Mouse (Mus musculus) midbrain, embryonic 12.5 days (tissue): Measurements from ENCODE around the gene Cx3cr1. TPM values are rescaled to one million over a fixed set of nuclear protein-coding genes. Genes with fewer than 3 reads are reported as not detected.

ENCODE experiments used
- ATAC-seq: fragments of 200-750 bp; cut with Nextera tagmentation; 2 replicates; pipeline ENCODE4 v1.8.0; 2017; ENCODE audit warnings: low read depth, moderate TSS enrichment, moderate library complexity; ENCODE audit not compliant: low FRiP score
- H3K27ac ChIP-seq: fragments of 300-500 bp; sonication (generic); replicated peaks from 2 replicates; pipeline ENCODE4 v1.5.1; 2016; ENCODE audit warnings: mild to moderate bottlenecking
- H3K27me3 ChIP-seq: fragments of 300-500 bp; sonication (generic); 2 replicates; pipeline ENCODE4 v1.6.1; 2016; ENCODE audit warnings: mild to moderate bottlenecking
- H3K36me3 ChIP-seq: fragments of 300-500 bp; sonication (generic); 2 replicates; pipeline ENCODE4 v1.6.1; 2016
- H3K4me1 ChIP-seq: fragments of 300-500 bp; sonication (generic); 2 replicates; pipeline ENCODE4 v1.6.1; 2016
- H3K4me2 ChIP-seq: fragments of 300-500 bp; sonication (generic); replicated peaks from 2 replicates; pipeline ENCODE4 v1.6.1; 2016; ENCODE audit warnings: mild to moderate bottlenecking, moderate library complexity
- H3K4me3 ChIP-seq: fragments of 300-500 bp; sonication (generic); 2 replicates; pipeline ENCODE4 v1.5.1; 2016; ENCODE audit warnings: mild to moderate bottlenecking
- H3K9ac ChIP-seq: fragments of 300-500 bp; sonication (generic); replicated peaks from 2 replicates; pipeline ENCODE4 v1.6.1; 2016; ENCODE audit warnings: mild to moderate bottlenecking, moderate library complexity
- H3K9me3 ChIP-seq: fragments of 300-500 bp; sonication (generic); 2 replicates; pipeline ENCODE4 v1.6.1; 2016; ENCODE audit warnings: mild to moderate bottlenecking
- WGBS: fragments of 180-500 bp; shearing (Covaris S2); methylation state at CpG from one replicate; pipeline ENCODE4 v1.1.7; 2016; 5-methylcytosine and 5-hydroxymethylcytosine counted together
- polyA plus RNA-seq: library from polyadenylated mRNA; unstranded; fragments of >200 nt; fragmentation: Nextera tagmentation; extraction: Ambion mirVana; gene quantifications from 2 replicates; pipeline ENCODE4 v1.2.1, GENCODE M21; 2016

Gene Cx3cr1
- polyA plus RNA-seq, 1 experiment from 2014 or later, result 7.7 TPM

DNA sequence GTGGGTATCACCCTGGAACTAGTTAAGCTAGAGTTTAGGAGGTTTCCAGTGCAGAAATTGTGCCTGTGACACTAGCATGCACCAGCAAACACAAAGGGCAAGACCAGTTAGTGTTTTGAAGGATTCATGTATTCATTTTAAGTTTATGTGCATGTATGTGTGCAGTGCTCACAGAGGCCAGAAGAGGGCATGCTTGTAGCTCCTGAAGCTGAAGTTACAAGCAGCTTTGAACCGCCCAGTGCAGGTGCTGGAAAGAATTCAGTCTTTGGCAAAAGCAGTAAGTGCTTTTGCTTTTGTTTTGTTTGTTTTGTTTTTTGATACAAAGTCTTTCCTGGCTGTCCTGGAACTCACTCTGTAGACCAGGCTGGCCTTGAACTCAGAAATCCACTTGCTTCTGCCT, 61.8 kb downstream of the Cx3cr1 start:
- H3K4me1 ChIP-seq, result 0 out of 2 replicates have a peak, but pooled peaks cover 4% of the 10 kb centered on the region
- no peak overlapping the region for H3K9ac ChIP-seq
- no peak overlapping the region for H3K27ac ChIP-seq
- 88% methylated on average over 1 of the region's 1 CpGs for WGBS
- H3K4me3 ChIP-seq, result no peak overlapping the region
- peaks cover 24% of the 10 kb centered on the region for H3K27me3 ChIP-seq
- H3K36me3 ChIP-seq, result no peaks in the 10 kb centered on the region
- 0 out of 2 replicates have a peak, but pooled peaks cover 3% of the 10 kb centered on the region for H3K9me3 ChIP-seq
- no peak for ATAC-seq
- H3K4me2 ChIP-seq, result no peak overlapping the region

DNA sequence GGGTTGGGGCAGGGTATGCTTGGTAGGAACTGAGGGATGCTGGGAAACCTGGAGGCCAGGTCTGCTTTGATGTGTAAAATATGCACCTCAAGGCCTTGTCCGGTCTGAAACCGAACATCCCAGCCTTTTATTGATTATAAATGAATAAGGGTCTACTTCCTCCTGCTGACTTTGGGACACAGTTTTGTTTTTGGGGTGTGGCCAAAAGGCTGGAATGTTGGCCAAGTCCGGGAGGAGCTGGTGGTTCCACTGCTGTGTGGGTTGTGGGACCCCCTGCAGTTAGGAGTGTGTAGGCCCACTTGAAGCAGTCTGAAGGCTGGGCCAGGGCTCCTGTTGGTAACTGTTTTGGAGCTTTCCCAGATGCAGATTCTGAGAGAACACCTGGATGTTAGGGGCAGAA, 63.7 kb downstream of the Cx3cr1 start:
- Histone ChIP-seq H3K9me3 (0 out of 2 replicates have a peak, but pooled peaks cover 3% of the 10 kb centered on the region), H3K4me2 (no peak overlapping the region), H3K27ac (no peak overlapping the region), H3K9ac (no peak overlapping the region), H3K4me3 (no peak overlapping the region), H3K27me3 (peaks cover 22% of the 10 kb centered on the region), H3K4me1 (peaks cover 14% of the 10 kb centered on the region), H3K36me3 (no peaks in the 10 kb centered on the region)
- no peak for ATAC-seq
- 72% methylated on average over 3 of the region's 3 CpGs for WGBS

DNA sequence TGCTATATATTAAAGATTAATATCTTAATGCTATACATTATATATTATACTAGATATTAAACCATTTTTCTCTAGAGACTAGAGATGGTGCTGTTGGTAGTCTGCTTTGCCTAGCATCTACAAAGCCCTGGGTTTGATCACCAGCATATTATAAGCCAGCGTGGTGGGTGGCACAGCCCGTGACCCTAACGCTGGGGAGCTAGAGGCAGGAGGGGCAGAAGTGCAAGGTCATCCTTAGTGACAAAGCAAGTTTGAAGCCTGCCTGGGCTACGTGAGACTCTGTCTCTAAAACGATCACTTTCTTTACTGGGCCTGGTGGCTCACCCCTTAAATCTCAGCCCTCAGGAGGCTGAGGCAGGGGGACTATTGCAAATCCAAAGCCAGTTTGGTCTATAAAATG, 66.8 kb downstream of the Cx3cr1 start:
- WGBS, result 83% methylated on average over 5 of the region's 5 CpGs
- Histone ChIP-seq H3K4me2 (no peak overlapping the region), H3K9me3 (0 out of 2 replicates have a peak, but pooled peaks cover 3% of the 10 kb centered on the region), H3K9ac (no peak overlapping the region), H3K27me3 (peaks cover 17% of the 10 kb centered on the region), H3K36me3 (no peaks in the 10 kb centered on the region), H3K4me3 (no peak overlapping the region), H3K27ac (no peak overlapping the region), H3K4me1 (peaks cover 10% of the 10 kb centered on the region)
- no peak for ATAC-seq

DNA sequence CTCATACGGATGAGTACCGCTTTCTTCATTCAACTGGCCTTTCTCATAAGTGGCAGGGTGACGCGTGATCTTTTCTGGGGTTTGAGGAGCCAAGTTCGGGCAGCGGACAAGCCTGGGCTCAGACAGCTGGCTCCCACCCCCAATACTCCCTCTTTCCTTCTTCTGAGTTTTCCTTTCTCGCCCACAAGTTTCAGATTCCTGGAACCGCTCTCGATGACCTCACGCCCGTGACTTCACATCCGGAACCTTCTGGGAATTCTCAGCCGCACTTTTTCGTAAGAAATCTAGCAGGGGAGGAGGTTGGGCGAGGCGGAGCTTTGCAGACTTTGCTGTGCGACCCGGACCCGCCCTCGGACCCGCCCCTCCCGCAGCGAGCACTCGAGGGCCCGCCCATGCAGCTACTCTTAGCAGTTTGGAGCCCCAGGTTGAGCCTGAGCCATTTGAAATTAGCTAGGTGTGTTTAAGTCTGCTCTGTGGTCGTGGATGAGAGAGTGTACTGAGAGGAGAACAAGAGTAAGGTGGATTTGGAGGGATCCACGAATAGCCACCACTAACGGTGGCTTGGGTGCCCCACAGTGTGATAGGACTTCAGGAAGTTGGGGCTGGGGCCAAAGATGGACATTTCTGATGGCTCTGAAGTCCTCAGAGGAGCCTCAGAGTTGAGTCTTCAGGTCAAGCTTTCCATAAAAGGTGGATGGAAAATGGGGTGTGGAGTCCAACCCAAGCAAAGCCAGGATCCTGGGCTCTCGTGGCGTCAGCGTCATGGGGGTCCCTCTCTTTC, 67.5 kb downstream of the Cx3cr1 start:
- Histone ChIP-seq H3K9me3 (no peaks in the 10 kb centered on the region), H3K4me3 (peak overlapping the region; percentile 35), H3K27ac (no peak overlapping the region), H3K9ac (peak overlapping the region; percentile 41), H3K36me3 (no peaks in the 10 kb centered on the region), H3K4me1 (peaks cover 10% of the 10 kb centered on the region), H3K4me2 (peak overlapping the region; percentile 57), H3K27me3 (peaks cover 17% of the 10 kb centered on the region)
- peak; percentile 80; the same call in 1 of the 2 replicates for ATAC-seq
- 12% methylated on average over 31 of the region's 31 CpGs for WGBS

DNA sequence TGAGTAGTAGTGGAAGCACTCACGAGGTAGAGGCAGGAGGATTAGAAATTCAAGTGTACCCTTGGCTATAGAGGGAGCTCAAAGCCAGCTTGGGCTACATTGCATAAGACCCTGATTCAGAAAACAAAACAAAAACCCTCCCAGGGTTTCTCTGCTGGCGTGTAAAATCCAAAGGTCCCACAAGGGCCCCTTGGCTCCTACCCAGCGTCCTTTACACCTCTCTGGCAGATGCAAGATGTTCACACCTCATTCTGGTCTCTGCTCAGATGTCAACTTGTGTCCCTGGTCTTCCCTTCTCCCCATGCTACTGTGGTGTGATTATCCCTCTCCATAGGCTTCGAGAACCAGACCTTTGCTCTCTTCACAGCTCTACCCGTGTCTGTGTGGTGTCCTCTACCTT, 68.9 kb downstream of the Cx3cr1 start:
- ATAC-seq, result no peak
- 84% methylated on average over 5 of the region's 5 CpGs for WGBS
- no peaks in the 10 kb centered on the region for H3K36me3 ChIP-seq
- H3K27ac ChIP-seq, result no peak overlapping the region
- no peak overlapping the region for H3K4me3 ChIP-seq
- peaks cover 17% of the 10 kb centered on the region for H3K27me3 ChIP-seq
- H3K9ac ChIP-seq, result no peak overlapping the region
- H3K9me3 ChIP-seq, result no peaks in the 10 kb centered on the region
- no peak overlapping the region for H3K4me2 ChIP-seq
- H3K4me1 ChIP-seq, result peaks cover 10% of the 10 kb centered on the region

DNA sequence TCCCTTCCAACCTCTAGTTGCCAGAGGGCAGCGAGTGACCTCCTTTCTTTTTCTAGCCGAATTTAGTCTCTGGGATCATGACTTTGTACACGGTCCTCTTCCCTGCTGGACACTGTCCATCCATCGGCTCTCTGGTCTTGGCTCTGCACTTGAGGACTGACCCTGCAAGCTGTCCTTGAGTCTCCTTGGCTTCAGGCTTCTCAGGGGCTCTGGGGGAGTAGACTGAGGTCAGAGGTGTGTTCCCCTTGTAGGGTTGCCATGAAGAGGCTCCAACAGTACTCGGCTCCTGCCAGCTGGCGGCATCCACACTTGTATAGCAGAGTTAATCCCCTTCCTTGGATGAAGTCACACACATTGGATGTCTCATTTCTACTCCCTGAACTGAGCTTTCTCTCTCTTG, 70.0 kb downstream of the Cx3cr1 start:
- Histone ChIP-seq H3K9me3 (no peaks in the 10 kb centered on the region), H3K27me3 (peaks cover 17% of the 10 kb centered on the region), H3K4me3 (no peak overlapping the region), H3K4me2 (no peak overlapping the region), H3K9ac (no peak overlapping the region), H3K36me3 (no peaks in the 10 kb centered on the region), H3K4me1 (peaks cover 10% of the 10 kb centered on the region), H3K27ac (no peak overlapping the region)
- WGBS, result 77% methylated on average over 6 of the region's 6 CpGs
- ATAC-seq, result no peak

DNA sequence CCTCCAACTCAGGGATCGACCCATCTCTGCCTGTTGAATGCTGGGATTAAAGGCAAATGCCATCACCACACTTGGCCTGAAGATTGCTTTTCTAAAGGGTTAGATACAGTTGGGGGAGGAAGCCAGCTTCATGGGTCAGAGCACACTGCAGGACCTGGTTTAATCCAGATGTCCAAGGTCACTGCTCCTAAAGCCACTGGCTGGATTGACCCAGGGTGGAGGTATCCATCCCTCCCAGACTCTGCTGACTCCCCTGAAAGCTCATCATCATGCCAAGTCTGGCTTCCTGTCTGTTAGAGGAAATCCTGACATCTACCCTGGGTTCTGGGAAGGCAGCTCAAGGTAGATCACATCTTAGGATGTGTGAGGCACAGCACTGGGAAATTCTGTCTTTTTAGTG, 70.9 kb downstream of the Cx3cr1 start:
- H3K27me3 ChIP-seq, result peaks cover 17% of the 10 kb centered on the region
- WGBS, result 58% methylated on average over 1 of the region's 1 CpGs
- no peaks in the 10 kb centered on the region for H3K9me3 ChIP-seq
- H3K4me1 ChIP-seq, result peaks cover 10% of the 10 kb centered on the region
- H3K4me3 ChIP-seq, result no peak overlapping the region
- H3K36me3 ChIP-seq, result no peaks in the 10 kb centered on the region
- no peak for ATAC-seq
- H3K4me2 ChIP-seq, result no peak overlapping the region
- H3K9ac ChIP-seq, result no peak overlapping the region
- H3K27ac ChIP-seq, result no peak overlapping the region

DNA sequence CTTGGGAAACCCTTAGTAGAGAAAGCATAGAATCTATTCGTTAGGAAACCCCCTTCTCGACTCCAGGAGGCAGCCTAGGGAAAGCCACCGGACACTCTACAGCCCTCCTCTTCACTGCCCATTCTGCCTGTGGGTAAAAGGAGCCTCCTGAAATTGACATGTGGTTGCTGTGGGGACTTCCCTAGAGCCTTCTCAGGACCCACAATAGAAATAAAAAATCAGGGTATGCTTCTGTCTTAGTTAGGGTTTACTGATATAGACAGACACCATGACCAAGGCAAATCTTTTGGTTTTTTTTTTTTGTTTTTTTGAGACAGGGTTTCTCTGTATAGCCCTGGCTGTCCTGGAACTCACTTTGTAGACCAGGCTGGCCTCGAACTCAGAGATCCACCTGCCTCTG, 73.6 kb downstream of the Cx3cr1 start:
- no peak overlapping the region for H3K27ac ChIP-seq
- H3K4me2 ChIP-seq, result no peak overlapping the region
- no peak for ATAC-seq
- no peaks in the 10 kb centered on the region for H3K4me1 ChIP-seq
- WGBS, result 85% methylated on average over 4 of the region's 4 CpGs
- no peaks in the 10 kb centered on the region for H3K36me3 ChIP-seq
- no peak overlapping the region for H3K4me3 ChIP-seq
- no peaks in the 10 kb centered on the region for H3K9me3 ChIP-seq
- no peak overlapping the region for H3K9ac ChIP-seq
- peaks cover 8% of the 10 kb centered on the region; the same call in 1 of the 2 replicates for H3K27me3 ChIP-seq

DNA sequence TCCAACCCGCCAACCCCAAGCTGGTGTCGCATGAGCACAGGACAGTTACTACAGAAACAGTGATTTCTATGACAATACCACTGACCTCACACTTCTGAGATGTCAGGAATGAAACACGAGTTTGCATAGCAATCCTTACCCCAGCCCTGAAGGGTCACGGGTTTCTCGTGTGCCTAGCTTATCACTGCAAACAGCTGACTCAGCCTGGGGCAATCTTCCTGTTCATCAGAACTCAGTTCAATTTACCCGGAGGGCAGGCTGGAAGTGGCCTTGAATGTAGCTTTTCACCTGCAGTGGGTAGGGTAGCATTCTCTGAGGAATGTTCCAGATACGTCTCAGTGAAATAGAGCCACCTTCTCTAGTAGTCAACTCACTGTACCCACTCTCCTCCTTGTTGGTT, 75.5 kb downstream of the Cx3cr1 start:
- no peaks in the 10 kb centered on the region for H3K27me3 ChIP-seq
- H3K4me1 ChIP-seq, result no peaks in the 10 kb centered on the region
- no peak overlapping the region for H3K4me2 ChIP-seq
- WGBS, result 76% methylated on average over 7 of the region's 7 CpGs
- no peak overlapping the region for H3K9ac ChIP-seq
- H3K9me3 ChIP-seq, result no peaks in the 10 kb centered on the region
- no peak for ATAC-seq
- H3K27ac ChIP-seq, result no peak overlapping the region
- H3K4me3 ChIP-seq, result no peak overlapping the region
- H3K36me3 ChIP-seq, result no peaks in the 10 kb centered on the region

DNA sequence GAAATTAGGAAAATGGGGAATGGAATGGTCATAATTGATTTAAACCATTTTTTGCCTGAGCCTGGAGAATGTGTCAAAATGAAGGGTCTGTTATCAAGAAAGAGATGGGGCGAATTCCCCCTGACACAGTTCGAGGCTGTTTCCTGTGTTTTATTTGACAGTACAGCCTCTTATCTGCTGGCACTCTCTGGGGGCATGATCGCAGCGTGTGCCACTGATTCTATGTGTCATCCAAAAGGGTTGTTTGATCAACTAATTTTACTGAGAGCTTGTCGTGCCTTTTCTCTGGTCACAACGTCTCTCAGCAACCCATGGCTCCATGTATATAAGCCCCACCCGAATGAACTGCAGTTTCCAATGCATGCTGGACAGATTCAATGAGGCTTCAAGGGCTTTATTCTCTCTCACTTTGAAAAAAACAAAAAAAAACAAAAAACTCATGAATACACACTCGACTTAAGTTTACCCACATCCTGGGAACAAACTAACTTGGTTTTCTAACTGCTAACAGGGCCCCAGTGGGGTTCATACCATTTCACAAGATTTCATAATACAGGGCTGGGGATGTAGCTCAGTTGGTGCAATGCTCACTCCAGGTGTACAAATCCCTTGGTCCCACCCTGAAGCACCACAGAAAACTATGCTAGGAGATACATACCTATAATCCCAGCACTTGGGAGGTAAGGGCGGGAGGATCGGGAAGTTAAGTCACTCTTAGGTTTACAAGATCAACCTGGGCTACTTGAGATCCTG, 76.4 kb downstream of the Cx3cr1 start:
- H3K27me3 ChIP-seq, result no peaks in the 10 kb centered on the region
- no peaks in the 10 kb centered on the region for H3K4me1 ChIP-seq
- no peak overlapping the region for H3K27ac ChIP-seq
- H3K4me2 ChIP-seq, result no peak overlapping the region
- H3K9ac ChIP-seq, result no peak overlapping the region
- H3K9me3 ChIP-seq, result no peaks in the 10 kb centered on the region
- ATAC-seq, result no peak
- no peak overlapping the region for H3K4me3 ChIP-seq
- WGBS, result 77% methylated on average over 10 of the region's 10 CpGs
- H3K36me3 ChIP-seq, result no peaks in the 10 kb centered on the region

DNA sequence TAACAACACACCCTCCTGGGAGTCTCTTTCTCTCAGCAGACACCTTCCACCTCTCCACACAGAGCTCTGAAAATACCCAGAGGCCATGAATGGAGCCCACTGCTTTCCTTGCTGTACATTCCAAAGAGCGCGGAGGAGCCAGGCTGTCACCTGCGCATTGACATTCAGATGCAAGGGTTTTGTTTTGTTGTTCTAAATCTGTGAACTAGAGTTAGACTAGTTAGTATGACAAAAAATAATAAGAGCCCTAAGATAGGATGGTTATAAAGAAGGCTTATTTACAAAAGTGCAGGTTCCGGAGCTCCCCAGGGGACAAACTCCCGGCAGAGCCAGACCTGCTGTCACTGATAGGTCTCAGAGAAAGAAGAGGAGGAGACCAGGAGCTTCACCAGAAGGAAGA, 78.4 kb downstream of the Cx3cr1 start:
- H3K9ac ChIP-seq, result no peak overlapping the region
- no peak overlapping the region for H3K4me3 ChIP-seq
- no peaks in the 10 kb centered on the region for H3K9me3 ChIP-seq
- no peak for ATAC-seq
- no peak overlapping the region for H3K4me2 ChIP-seq
- WGBS, result 16% methylated on average over 5 of the region's 5 CpGs
- H3K27ac ChIP-seq, result no peak overlapping the region
- no peaks in the 10 kb centered on the region for H3K4me1 ChIP-seq
- no peaks in the 10 kb centered on the region for H3K36me3 ChIP-seq
- H3K27me3 ChIP-seq, result peaks cover 7% of the 10 kb centered on the region; the same call in 1 of the 2 replicates

DNA sequence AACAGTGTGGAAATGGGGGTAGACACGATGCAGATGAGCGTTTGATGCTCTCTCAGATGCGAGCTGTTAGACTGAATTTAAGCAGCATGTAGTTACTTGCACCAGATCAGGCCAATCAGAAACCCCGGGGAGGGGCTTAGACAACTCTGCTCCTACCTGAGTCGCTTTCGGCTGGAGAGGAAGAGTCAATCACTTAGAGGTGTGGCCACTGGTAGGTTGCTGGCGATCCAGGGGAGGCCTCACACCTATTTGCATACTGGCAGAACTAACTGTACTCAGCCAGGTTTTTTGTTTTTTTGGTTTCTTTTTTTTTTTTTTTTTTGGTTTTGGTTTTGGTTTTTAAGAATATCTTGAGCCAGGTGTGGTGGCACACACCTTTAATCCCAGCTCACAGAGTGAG, 81.4 kb downstream of the Cx3cr1 start:
- no peak overlapping the region for H3K4me2 ChIP-seq
- H3K4me3 ChIP-seq, result no peak overlapping the region
- H3K9ac ChIP-seq, result no peak overlapping the region
- no peaks in the 10 kb centered on the region for H3K9me3 ChIP-seq
- no peaks in the 10 kb centered on the region for H3K36me3 ChIP-seq
- H3K27me3 ChIP-seq, result peaks cover 34% of the 10 kb centered on the region
- no peak for ATAC-seq
- H3K27ac ChIP-seq, result no peak overlapping the region
- WGBS, result 54% methylated on average over 7 of the region's 7 CpGs
- peaks cover 11% of the 10 kb centered on the region; the same call in 1 of the 2 replicates for H3K4me1 ChIP-seq
